Mouse (Mus musculus): ENCODE measurements around the gene Orai2.

- TF ChIP-seq CTCF (IDR thresholded peaks at IDR 0.05): no peak
- TF ChIP-seq EP300 (IDR thresholded peaks at IDR 0.05): no peak
Measured at GRCm38 (mm10) chr5:136144606-136145430, 25.7 kb downstream of the Orai2 start.
